Mouse (Mus musculus) neural tube, embryonic 12.5 days (tissue): Measurements from ENCODE around the gene Hoxc12. TPM values are rescaled to one million over a fixed set of nuclear protein-coding genes. Genes with fewer than 3 reads are reported as not detected.

Experiments used
- ATAC-seq: fragments of 200-750 bp; cut with Nextera tagmentation; 2 replicates; pipeline ENCODE4 v1.8.0; 2017; ENCODE audit warnings: low read depth, mild to moderate bottlenecking, moderate TSS enrichment, moderate library complexity; ENCODE audit not compliant: low FRiP score
- H3K27ac ChIP-seq: fragments of 300-500 bp; sonication (generic); 2 replicates; pipeline ENCODE4 v1.5.1; 2016
- H3K27me3 ChIP-seq: fragments of 300-500 bp; sonication (generic); replicated peaks from 2 replicates; pipeline ENCODE4 v1.6.1; 2016; ENCODE audit warnings: mild to moderate bottlenecking
- H3K36me3 ChIP-seq: fragments of 300-500 bp; sonication (generic); 2 replicates; pipeline ENCODE4 v1.6.1; 2016; ENCODE audit warnings: mild to moderate bottlenecking
- H3K4me1 ChIP-seq: fragments of 300-500 bp; sonication (generic); 2 replicates; pipeline ENCODE4 v1.6.1; 2016
- H3K4me2 ChIP-seq: fragments of 300-500 bp; sonication (generic); replicated peaks from 2 replicates; pipeline ENCODE4 v1.6.1; 2016; ENCODE audit warnings: mild to moderate bottlenecking
- H3K4me3 ChIP-seq: fragments of 300-500 bp; sonication (generic); 2 replicates; pipeline ENCODE4 v1.5.1; 2016
- H3K9ac ChIP-seq: fragments of 300-500 bp; sonication (generic); 2 replicates; pipeline ENCODE4 v1.6.1; 2016; ENCODE audit warnings: mild to moderate bottlenecking
- H3K9me3 ChIP-seq: fragments of 300-500 bp; sonication (generic); 2 replicates; pipeline ENCODE4 v1.6.1; 2016; ENCODE audit warnings: mild to moderate bottlenecking
- WGBS: fragments of 180-500 bp; shearing (Covaris S2); methylation state at CpG from one replicate; pipeline ENCODE4 v1.1.7; 2016; 5-methylcytosine and 5-hydroxymethylcytosine counted together
- polyA plus RNA-seq: library from polyadenylated mRNA; unstranded; fragments of >200 nt; fragmentation: Nextera tagmentation; extraction: Ambion mirVana; gene quantifications from 2 replicates; pipeline ENCODE4 v1.2.1, GENCODE M21; 2016

The Hoxc12 gene
- polyA plus RNA-seq, 1 experiment from 2014 or later, result 8.1 TPM

GRCm38 (mm10) chr15:102967511-102968397 lies 31.2 kb downstream of the Hoxc12 start:
- Histone ChIP-seq H3K27me3 (peaks cover 74% of the 10 kb centered on the region), H3K36me3 (no peaks in the 10 kb centered on the region), H3K9ac (peak overlapping the region; percentile 100), H3K4me2 (peak overlapping the region; percentile 86), H3K4me3 (peak overlapping the region; percentile 56), H3K4me1 (peaks cover 8% of the 10 kb centered on the region), H3K27ac (peak overlapping the region; percentile 64), H3K9me3 (no peaks in the 10 kb centered on the region)
- no peak for ATAC-seq
- under 1% methylated on average over 34 of the region's 34 CpGs for WGBS

- H3K4me3 ChIP-seq, result peak overlapping the region; percentile 38
Observed at GRCm38 (mm10) chr15:102969296-102969695, 32.7 kb downstream of the Hoxc12 start.

GRCm38 (mm10) chr15:102970740-102971139 lies 34.2 kb downstream of the Hoxc12 start:
- H3K36me3 ChIP-seq, result no peaks in the 10 kb centered on the region
- no peak for ATAC-seq
- WGBS, result 2% methylated on average over 12 of the region's 12 CpGs
- H3K27ac ChIP-seq, result peak overlapping the region; percentile 57; the same call in 1 of the 2 replicates
- peak overlapping the region; percentile 100 for H3K9ac ChIP-seq
- no peaks in the 10 kb centered on the region for H3K9me3 ChIP-seq
- peak overlapping the region; percentile 28 for H3K4me3 ChIP-seq
- peaks cover 71% of the 10 kb centered on the region for H3K27me3 ChIP-seq
- H3K4me1 ChIP-seq, result peaks cover 8% of the 10 kb centered on the region
- H3K4me2 ChIP-seq, result peak overlapping the region; percentile 86

More at GRCm38 (mm10) chr15:102969296-102969695, 32.7 kb downstream of the Hoxc12 start:
- no peak overlapping the region for H3K27ac ChIP-seq
- H3K4me1 ChIP-seq, result peaks cover 8% of the 10 kb centered on the region
- peaks cover 75% of the 10 kb centered on the region for H3K27me3 ChIP-seq
- no peak for ATAC-seq
- H3K9ac ChIP-seq, result peak overlapping the region; percentile 100
- H3K36me3 ChIP-seq, result no peaks in the 10 kb centered on the region
- no peaks in the 10 kb centered on the region for H3K9me3 ChIP-seq
- H3K4me2 ChIP-seq, result peak overlapping the region; percentile 86
- whole genome bisulfite sequencing, result 26% methylated on average over 1 of the region's 1 CpGs

- peak overlapping the region; percentile 92 for H3K4me3 ChIP-seq
- ATAC-seq, result no peak
- H3K4me2 ChIP-seq, result peak overlapping the region; percentile 86
- no peaks in the 10 kb centered on the region for H3K36me3 ChIP-seq
- H3K9ac ChIP-seq, result peak overlapping the region; percentile 100
- H3K9me3 ChIP-seq, result no peaks in the 10 kb centered on the region
- H3K27me3 ChIP-seq, result peaks cover 59% of the 10 kb centered on the region
- 1% methylated on average over 21 of the region's 21 CpGs for WGBS
- peaks cover 4% of the 10 kb centered on the region; the same call in 1 of the 2 replicates for H3K4me1 ChIP-seq
- peak overlapping the region; percentile 63 for H3K27ac ChIP-seq
Observed at GRCm38 (mm10) chr15:102972254-102972653, 35.7 kb downstream of the Hoxc12 start.

GRCm38 (mm10) chr15:102972753-102973152 lies 36.2 kb downstream of the Hoxc12 start:
- peak overlapping the region; percentile 100 for H3K9ac ChIP-seq
- H3K4me3 ChIP-seq, result peak overlapping the region; percentile 92
- no peaks in the 10 kb centered on the region for H3K9me3 ChIP-seq
- peaks cover 58% of the 10 kb centered on the region for H3K27me3 ChIP-seq
- peak overlapping the region; percentile 63 for H3K27ac ChIP-seq
- no peaks in the 10 kb centered on the region for H3K36me3 ChIP-seq
- peak overlapping the region; percentile 86 for H3K4me2 ChIP-seq
- H3K4me1 ChIP-seq, result peaks cover 2% of the 10 kb centered on the region; the same call in 1 of the 2 replicates
- 2% methylated on average over 6 of the region's 6 CpGs for WGBS
- no peak for ATAC-seq

- Histone ChIP-seq H3K9me3 (no peaks in the 10 kb centered on the region), H3K27me3 (peaks cover 59% of the 10 kb centered on the region), H3K4me2 (peak overlapping the region; percentile 86), H3K4me3 (peak overlapping the region; percentile 92), H3K36me3 (no peaks in the 10 kb centered on the region), H3K27ac (peak overlapping the region; percentile 53; the same call in 1 of the 2 replicates), H3K9ac (peak overlapping the region; percentile 100), H3K4me1 (peaks cover 8% of the 10 kb centered on the region)
- 2% methylated on average over 7 of the region's 7 CpGs for WGBS
- no peak for ATAC-seq
Observed at GRCm38 (mm10) chr15:102975034-102975433, 38.5 kb downstream of the Hoxc12 start.

GRCm38 (mm10) chr15:102975688-102976111 lies 39.1 kb downstream of the Hoxc12 start:
- Histone ChIP-seq H3K27me3 (peaks cover 56% of the 10 kb centered on the region), H3K27ac (peak overlapping the region; percentile 95), H3K4me3 (peak overlapping the region; percentile 92), H3K9ac (peak overlapping the region; percentile 100), H3K4me2 (peak overlapping the region; percentile 86), H3K9me3 (no peaks in the 10 kb centered on the region), H3K36me3 (no peaks in the 10 kb centered on the region), H3K4me1 (peaks cover 8% of the 10 kb centered on the region)
- no peak for ATAC-seq
- 0% methylated on average over 21 of the region's 21 CpGs for WGBS

GRCm38 (mm10) chr15:102976171-102976570 lies 39.6 kb downstream of the Hoxc12 start, which contains the start of gene Hoxc9:
TSS of gene Hoxc9 (plus strand) at chr15:102976439.
- Histone ChIP-seq H3K4me3 (peak within 1 kb of the TSS; percentile 92), H3K27me3 (peaks cover 59% of the 10 kb centered on the region), H3K36me3 (no peaks in the 10 kb centered on the region), H3K27ac (peak within 1 kb of the TSS; percentile 95), H3K4me2 (peak within 1 kb of the TSS; percentile 86), H3K4me1 (peaks cover 8% of the 10 kb centered on the region), H3K9ac (peak within 1 kb of the TSS; percentile 100), H3K9me3 (no peaks in the 10 kb centered on the region)
- ATAC-seq, result no peak
- 1% methylated on average over 12 of the region's 20 CpGs for WGBS

- WGBS, result under 1% methylated on average over 37 of the region's 37 CpGs
- Histone ChIP-seq H3K4me3 (peak overlapping the region; percentile 92), H3K9me3 (no peaks in the 10 kb centered on the region), H3K9ac (peak overlapping the region; percentile 100), H3K27ac (peak overlapping the region; percentile 95), H3K36me3 (no peaks in the 10 kb centered on the region), H3K4me2 (peak overlapping the region; percentile 86), H3K4me1 (peaks cover 8% of the 10 kb centered on the region), H3K27me3 (peaks cover 59% of the 10 kb centered on the region)
- no peak; the same call in 1 of the 2 replicates for ATAC-seq
Observed at GRCm38 (mm10) chr15:102976631-102977422, 40.3 kb downstream of the Hoxc12 start.

- under 1% methylated on average over 16 of the region's 16 CpGs for WGBS
- H3K4me3 ChIP-seq, result peak overlapping the region; percentile 92
- H3K27me3 ChIP-seq, result peaks cover 55% of the 10 kb centered on the region
- H3K36me3 ChIP-seq, result no peaks in the 10 kb centered on the region
- peak overlapping the region; percentile 86 for H3K4me2 ChIP-seq
- peaks cover 8% of the 10 kb centered on the region for H3K4me1 ChIP-seq
- no peaks in the 10 kb centered on the region for H3K9me3 ChIP-seq
- peak overlapping the region; percentile 95 for H3K27ac ChIP-seq
- H3K9ac ChIP-seq, result peak overlapping the region; percentile 100
- peak; percentile 31 for ATAC-seq
Observed at GRCm38 (mm10) chr15:102977423-102977974, 40.9 kb downstream of the Hoxc12 start.

GRCm38 (mm10) chr15:102978615-102979515 lies 42.3 kb downstream of the Hoxc12 start:
- peaks cover 47% of the 10 kb centered on the region for H3K27me3 ChIP-seq
- peaks cover 1% of the 10 kb centered on the region; the same call in 1 of the 2 replicates for H3K36me3 ChIP-seq
- peak overlapping the region; percentile 95 for H3K27ac ChIP-seq
- peak overlapping the region; percentile 100 for H3K9ac ChIP-seq
- WGBS, result 1% methylated on average over 13 of the region's 13 CpGs
- no peaks in the 10 kb centered on the region for H3K9me3 ChIP-seq
- H3K4me1 ChIP-seq, result peaks cover 8% of the 10 kb centered on the region
- H3K4me3 ChIP-seq, result peak overlapping the region; percentile 92
- no peak for ATAC-seq
- H3K4me2 ChIP-seq, result peak overlapping the region; percentile 86
